Mouse (Mus musculus) kidney, postnatal 14 days (tissue): ENCODE data around the gene Med13.

Experiments used
- DNase-seq: peaks from one replicate; pipeline ENCODE4 v3.0.0; 2022; ENCODE audit warnings: mixed read lengths

Gene Med13

DNA sequence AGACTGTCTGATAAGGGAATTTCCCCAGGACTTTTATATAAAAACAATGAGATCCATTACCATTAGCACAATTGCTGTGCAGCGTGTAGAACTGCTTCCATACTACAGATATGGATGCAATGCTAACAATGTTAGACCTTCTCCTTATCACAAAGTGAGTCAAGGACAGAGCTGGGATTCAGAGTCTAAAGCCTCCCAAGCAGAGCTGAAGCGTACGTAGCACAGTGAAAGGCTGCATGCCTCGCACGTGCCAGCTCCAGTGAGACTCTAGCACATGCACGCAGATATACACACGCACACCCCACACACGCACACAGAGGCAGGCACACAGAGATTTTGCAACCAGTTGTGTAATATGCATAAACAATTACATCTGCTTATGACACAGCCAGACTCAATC is 71.7 kb downstream of the Med13 start:
- no peak for DNase-seq

DNA sequence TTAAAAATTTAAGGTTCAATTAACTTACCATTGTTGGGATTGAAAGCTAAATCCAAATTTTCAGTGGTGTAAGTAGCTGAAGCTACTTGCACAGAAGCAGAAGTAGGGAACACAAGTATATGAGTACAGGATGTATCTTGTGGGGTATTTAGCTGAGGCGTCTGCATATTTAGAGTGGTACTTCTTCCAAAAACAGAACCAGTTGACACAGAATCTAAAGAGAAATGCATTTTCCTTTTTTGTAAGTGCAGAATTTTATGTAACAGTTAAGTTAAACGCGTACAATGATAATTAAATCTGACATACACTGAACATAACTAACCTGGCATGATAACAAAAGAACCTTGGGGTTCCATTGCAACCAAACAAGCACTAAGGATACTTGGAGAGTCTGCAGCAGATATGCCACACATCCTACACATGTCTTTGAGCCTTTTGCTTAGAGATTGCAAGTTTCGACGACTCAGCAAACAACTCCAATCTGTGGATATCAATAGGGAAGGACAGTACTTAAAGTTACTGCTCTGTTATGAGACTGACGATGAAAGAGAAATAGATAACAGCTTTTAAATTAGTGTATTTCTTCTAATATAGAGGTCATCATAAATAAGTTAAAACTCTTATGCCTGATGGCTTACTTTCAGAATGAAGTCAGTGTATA is 78.8 kb downstream of the Med13 start:
- no peak for DNase-seq

DNA sequence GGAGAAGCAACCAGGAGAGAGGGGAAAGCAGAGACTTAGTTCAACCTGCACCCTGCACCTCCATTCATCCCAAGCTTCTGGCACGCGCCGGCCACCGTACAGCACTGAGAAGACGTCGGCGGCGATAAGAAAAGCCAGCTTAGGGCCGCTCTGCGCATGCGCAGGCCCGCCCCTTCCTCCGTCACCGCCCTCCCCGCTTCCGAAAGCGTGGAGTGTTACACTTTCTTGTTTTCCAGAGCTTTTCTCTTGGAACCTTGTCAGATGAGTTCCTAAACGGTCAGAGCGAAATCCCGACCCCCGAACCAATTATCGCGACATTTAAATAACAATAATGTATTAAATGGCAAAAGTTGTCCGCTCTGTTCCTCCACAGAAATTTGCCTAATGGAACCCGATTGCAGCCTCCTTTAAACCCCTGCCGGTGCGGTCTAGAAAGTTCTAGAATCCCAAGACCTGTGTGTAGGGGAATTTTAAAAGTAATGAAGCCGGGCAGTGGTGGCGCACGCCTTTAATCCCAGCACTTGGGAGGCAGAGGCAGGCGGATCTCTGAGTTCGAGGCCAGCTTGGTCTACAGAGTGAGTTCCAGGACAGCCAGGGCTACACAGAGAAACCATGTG is 99.8 kb downstream of the Med13 start, which contains the start of gene Ints2:
Ints2 (minus strand) TSS at position 116 of the 617 bp plus-strand sequence.
- DNase-seq = peak; percentile 96

DNA sequence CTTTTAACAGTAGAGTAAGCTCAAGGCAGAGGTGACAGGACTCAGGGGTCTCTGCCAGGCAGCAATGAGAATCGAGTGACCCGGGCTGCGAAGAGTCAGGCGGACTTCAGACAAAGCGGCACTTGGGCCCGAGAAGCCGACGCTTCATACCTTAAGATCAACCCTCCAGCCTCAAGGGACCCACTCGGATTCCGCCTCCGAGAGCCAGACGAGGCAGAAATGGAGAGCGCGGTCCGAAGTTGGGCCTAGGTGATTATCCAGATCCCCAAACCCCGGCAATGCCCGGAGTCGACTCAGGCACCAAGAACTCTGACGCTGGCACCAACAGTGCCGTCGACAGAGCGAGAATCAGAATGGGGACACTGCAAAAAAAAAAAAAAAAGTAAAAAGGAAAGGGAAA is 100.3 kb downstream of the Med13 start:
- no peak for DNase-seq

DNA sequence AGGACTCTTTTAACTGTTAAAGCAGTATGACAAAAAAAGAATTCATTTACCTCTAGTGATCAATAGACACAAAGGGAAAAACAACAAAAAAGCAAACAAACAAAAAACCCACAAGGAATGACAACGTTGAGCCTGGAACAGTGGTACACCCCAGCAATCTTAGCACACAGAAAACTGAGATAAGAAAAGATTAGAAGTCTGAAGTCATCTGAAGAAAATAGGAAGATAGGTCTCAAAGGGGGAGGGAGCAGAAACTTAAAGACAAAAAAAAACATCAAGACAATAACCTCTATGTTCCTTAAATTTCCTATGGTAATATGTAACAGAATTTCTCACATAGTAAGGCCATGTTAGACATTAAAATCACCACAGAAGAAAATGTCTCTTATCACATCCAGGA is 104.1 kb downstream of the Med13 start:
- no peak for DNase-seq

DNA sequence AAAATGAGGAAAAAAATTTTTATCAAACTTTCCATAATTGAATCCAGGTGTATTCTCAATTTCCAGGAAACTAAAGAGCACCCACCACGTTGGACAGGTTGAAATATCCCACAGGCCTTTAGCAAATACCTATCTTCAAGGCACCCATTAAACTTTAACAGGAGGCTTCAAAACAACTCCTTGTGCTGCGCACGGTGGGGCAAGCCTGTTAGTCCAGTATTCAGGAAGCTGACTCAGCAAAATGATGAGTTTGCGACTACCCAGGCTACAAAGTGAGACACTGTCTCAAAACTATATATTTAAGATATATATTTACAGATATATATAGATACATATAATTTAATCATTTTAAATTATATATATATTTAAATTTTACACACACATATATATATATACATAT is 125.0 kb downstream of the Med13 start:
- peak; percentile 49 for DNase-seq

DNA sequence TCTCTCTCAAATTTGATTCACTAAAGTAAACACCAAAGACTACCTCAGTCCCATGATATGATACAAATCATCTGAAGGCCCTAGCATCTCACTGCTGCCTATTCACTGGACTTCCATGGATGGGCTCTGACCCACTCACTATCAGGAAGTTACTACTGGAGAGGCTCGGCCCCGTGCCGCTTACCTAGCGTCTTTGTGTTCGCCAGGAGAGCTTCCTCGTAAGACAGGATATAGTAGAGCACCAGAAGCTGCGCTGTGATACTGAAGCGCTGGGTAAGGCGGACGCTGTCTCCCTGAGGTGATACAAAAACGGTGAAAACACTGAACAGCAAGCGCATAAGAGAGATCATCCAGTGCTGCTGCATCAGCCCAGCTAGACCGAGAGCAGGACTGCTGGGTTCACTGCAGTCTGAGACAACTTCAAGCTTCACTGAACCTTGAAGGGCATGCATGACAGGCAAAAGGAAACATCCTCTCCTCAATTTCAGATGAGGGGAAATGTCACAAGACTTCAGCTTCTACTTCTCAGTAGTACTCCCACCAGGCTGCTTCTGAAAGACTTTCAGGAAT is 125.5 kb downstream of the Med13 start:
- peak; percentile 45 for DNase-seq

DNA sequence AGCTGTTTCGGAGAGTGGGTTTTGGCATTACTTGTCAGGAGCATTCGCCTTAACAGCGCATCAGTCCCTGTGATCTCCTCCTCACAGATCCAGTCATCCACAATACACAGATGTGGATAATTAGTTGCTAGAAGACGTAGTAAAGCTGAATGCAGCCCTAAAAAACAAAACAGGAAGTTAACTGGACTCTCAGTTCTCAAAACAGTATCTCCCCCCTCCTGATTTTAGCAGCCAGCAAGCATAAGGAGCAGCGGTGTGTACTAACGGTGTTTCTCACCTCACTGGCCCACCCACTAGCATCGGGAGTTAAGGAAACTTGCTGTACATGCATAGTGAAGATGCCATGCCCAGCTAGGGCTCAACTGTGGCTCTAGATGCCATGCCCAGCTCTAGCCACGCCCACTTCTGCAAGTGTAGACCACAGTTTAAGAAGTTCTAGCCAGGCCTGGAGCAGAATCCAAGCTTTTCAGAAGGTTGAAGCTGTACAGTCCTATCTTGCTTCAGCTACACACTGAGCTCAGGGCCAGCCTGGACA is 130.7 kb downstream of the Med13 start:
- no peak for DNase-seq

DNA sequence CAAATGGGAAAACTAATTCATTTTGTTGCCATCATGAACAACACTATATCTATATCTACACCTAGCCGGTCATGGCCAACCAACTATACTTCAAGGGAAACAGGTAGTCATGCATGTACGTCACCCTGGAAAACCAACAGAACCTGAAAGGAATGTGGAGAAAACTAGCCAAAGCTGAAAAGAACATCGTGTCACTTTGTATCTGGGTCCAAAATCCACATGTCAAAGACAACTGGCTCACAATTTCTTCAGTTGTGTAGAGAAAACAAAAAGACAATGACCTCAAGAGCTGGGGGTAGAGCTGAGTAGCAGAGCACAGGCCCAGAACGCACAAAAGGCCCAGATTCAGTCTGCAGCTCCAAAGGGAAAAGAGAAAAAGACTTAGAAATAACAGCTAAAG is 131.6 kb downstream of the Med13 start:
- DNase-seq = no peak
